In the genomic region with DNA sequence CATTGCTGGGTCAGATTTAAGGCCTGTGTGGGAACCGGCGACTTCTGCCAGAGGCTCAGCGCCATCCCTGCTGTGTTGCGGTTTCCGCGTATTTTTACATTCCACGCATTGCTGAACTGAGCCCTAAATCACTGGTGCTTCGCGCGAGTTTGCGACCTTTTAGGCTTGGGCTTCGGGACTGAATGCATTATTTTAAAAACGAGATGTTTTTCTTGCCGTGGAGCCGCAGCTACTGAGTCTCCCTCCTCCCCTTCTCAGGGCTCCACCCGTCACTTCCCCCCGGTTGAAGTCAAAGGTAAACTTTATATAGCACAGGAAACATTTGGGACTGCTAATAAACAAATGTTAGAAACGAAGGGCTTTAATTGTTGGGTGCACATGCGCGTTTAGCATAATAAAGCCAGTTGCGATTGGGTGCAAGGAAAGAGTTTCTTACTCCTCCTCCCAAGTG, we compare ENCODE assay signal across 8 mouse cellular contexts.
DNase-seq lines count a peak whose midpoint lies in the region; ATAC-seq lines count a peak whose summit lies in the region.

No protein-coding gene starts in this region.

- DNase-seq in forebrain, embryonic 11.5 days (ENCODE audit: low spot score) = no peak
- DNase-seq in embryo, embryonic 10.5 days (ENCODE audit: low spot score) = peak; percentile 50
- DNase-seq in kidney, adult 18-20 months = peak; percentile 36
- peak; percentile 19 for DNase-seq in lung, postnatal 14 days
- DNase-seq in right cerebral cortex, postnatal 10 days (ENCODE audit: low spot score in 2 of 2) = no peak
- DNase-seq in right cerebral cortex, postnatal 4 days = no peak
- no peak for DNase-seq in thymus, postnatal 36 days

- no peaks in the 10 kb centered on the region for H3K36me3 ChIP-seq in forebrain, embryonic 13.5 days (ENCODE audit: poor library complexity, severe bottlenecking)
- no peaks in the 10 kb centered on the region for H3K36me3 ChIP-seq in forebrain, embryonic 11.5 days (ENCODE audit: control insufficient read depth, insufficient read depth, low read length)

- WGBS in forebrain, embryonic 13.5 days = 37% methylated on average over 21 of the region's 21 CpGs
- WGBS in forebrain, embryonic 11.5 days = 37% methylated on average over 21 of the region's 21 CpGs

- H3K4me2 ChIP-seq in forebrain, embryonic 13.5 days = peak overlapping the region; percentile 14; the same call in 1 of the 2 replicates
- no peak overlapping the region for H3K4me2 ChIP-seq in forebrain, embryonic 11.5 days (ENCODE audit: low read depth, low read length, severe bottlenecking)

- no peak overlapping the region for H3K27ac ChIP-seq in forebrain, embryonic 13.5 days
- H3K27ac ChIP-seq in forebrain, embryonic 11.5 days (ENCODE audit: low read depth, low read length) = no peak overlapping the region

- no peak for ATAC-seq in forebrain, embryonic 13.5 days
- ATAC-seq in forebrain, embryonic 11.5 days (replicated peaks; ENCODE audit: low FRiP score) = no peak

- H3K4me1 ChIP-seq in forebrain, embryonic 13.5 days = 0 out of 2 replicates have a peak, but pooled peaks cover 14% of the 10 kb centered on the region
- H3K4me1 ChIP-seq in forebrain, embryonic 11.5 days (replicated peaks; ENCODE audit: control insufficient read depth, insufficient read depth, low read length) = no peaks in the 10 kb centered on the region

- peaks cover 67% of the 10 kb centered on the region for H3K27me3 ChIP-seq in forebrain, embryonic 13.5 days
- peaks cover 2% of the 10 kb centered on the region; the same call in 1 of the 2 replicates for H3K27me3 ChIP-seq in forebrain, embryonic 11.5 days (ENCODE audit: control insufficient read depth, insufficient read depth, low read length)

- H3K9ac ChIP-seq in forebrain, embryonic 13.5 days = no peak overlapping the region
- H3K9ac ChIP-seq in forebrain, embryonic 11.5 days (ENCODE audit: low read length) = no peak overlapping the region

- H3K4me3 ChIP-seq in forebrain, embryonic 13.5 days = no peak overlapping the region
- no peak overlapping the region for H3K4me3 ChIP-seq in forebrain, embryonic 11.5 days (ENCODE audit: low read depth, low read length)

- no peaks in the 10 kb centered on the region for H3K9me3 ChIP-seq in forebrain, embryonic 13.5 days (replicated peaks)
- H3K9me3 ChIP-seq in forebrain, embryonic 11.5 days (ENCODE audit: control insufficient read depth, low read length) = no peaks in the 10 kb centered on the region

Comparison
In these comparisons a context has a peak if more than half of its experiments do, and no peak if none do; other contexts are left out.
1. DNase-seq: peak in embryo, embryonic 10.5 days (single experiment), kidney, adult 18-20 months (single experiment) and lung, postnatal 14 days (single experiment); none in forebrain, embryonic 11.5 days (single experiment), right cerebral cortex, postnatal 10 days (0 of 2), right cerebral cortex, postnatal 4 days (single experiment) and thymus, postnatal 36 days (0 of 2).